Mouse (Mus musculus): ENCODE measurements at regions not wholly inside any gene's neighbourhood (a gene's known extent, or its start where the extent isn't known, plus 50 kb on each side); places are given as distances from the start of the nearest gene placed in this dataset.

- no peak for ATAC-seq (ENCODE audit: borderline replicate concordance, extremely low read depth, low FRiP score, low TSS enrichment)
- 81% methylated on average over 3 of the region's 3 CpGs for WGBS
- no peak overlapping the region for H3K27ac ChIP-seq
Measured at GRCm38 (mm10) chr3:134427633-134428032, 191.3 kb downstream of the Cxxc4 start.

GRCm38 (mm10) chr3:134466611-134467010, 230.3 kb downstream of the Cxxc4 start:
- no peak overlapping the region for H3K4me3 ChIP-seq
- H3K27me3 ChIP-seq = no peaks in the 10 kb centered on the region
- H3K27ac ChIP-seq = no peak overlapping the region
- no peak overlapping the region for H3K9ac ChIP-seq
- ATAC-seq (ENCODE audit: borderline replicate concordance, extremely low read depth, low FRiP score, low TSS enrichment) = no peak
- H3K4me1 ChIP-seq = no peaks in the 10 kb centered on the region
- H3K4me2 ChIP-seq = no peak overlapping the region
- no peaks in the 10 kb centered on the region for H3K9me3 ChIP-seq
- WGBS = 75% methylated on average over 1 of the region's 1 CpGs
- H3K36me3 ChIP-seq = no peaks in the 10 kb centered on the region

More at GRCm38 (mm10) chr3:134427633-134428032, 191.3 kb downstream of the Cxxc4 start:
- Histone ChIP-seq H3K36me3 (no peaks in the 10 kb centered on the region), H3K9me3 (no peaks in the 10 kb centered on the region), H3K4me2 (no peak overlapping the region), H3K4me3 (no peak overlapping the region), H3K9ac (no peak overlapping the region), H3K27me3 (no peaks in the 10 kb centered on the region), H3K4me1 (no peaks in the 10 kb centered on the region)

DNA sequence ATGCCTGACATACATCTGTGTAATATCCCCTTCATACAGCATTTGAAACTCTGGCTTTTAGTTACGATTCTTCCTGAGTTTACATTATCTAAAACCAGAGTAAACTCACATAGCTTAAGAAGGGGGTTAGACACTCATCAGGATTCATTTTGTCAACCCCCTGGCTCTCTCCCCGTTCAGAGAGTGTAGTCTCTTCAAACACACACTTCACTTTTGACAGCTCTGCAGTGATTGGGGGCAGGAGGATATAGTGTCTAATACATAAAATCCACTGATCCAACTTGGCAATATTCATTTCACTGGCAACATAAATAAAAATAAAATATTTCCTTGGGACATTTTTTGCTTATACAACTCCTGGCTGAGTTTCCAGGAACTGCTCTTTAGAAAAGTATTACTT, 251.0 kb downstream of the Cxxc4 start:
- no peaks in the 10 kb centered on the region for H3K4me1 ChIP-seq
- no peak overlapping the region for H3K27ac ChIP-seq
- no peak overlapping the region for H3K4me2 ChIP-seq
- H3K4me3 ChIP-seq = no peak overlapping the region
- no peaks in the 10 kb centered on the region for H3K9me3 ChIP-seq
- H3K36me3 ChIP-seq = no peaks in the 10 kb centered on the region
- no peaks in the 10 kb centered on the region for H3K27me3 ChIP-seq
- 27% methylated on average over 2 of the region's 2 CpGs for WGBS
- ATAC-seq (ENCODE audit: borderline replicate concordance, extremely low read depth, low FRiP score, low TSS enrichment) = no peak
- no peak overlapping the region for H3K9ac ChIP-seq

DNA sequence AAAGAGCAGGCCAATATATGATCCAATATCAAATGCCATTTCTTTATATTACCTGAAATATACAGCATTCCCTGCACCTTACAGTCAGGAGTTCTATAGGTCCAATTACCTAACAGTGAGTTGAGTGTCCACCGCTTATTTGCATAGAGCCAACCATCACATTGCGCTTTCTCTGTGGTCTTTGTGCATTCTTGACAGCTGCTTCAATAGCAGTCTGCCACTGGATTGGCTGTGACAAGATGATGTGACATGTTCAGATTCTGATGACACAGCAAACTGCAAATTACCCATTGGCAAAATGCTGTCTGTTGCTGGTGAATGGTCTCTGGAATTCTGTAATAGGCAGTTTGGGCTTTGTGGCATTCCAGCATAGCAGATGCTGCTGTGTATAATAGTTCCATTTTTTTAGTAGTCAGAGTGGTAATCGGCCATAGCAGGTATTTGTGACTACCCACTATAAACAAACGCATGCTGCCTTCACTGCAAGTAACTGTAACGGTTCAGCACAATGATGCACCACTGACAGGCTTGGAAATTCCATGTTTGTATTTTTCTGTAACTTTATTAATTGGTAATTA, 253.8 kb downstream of the Cxxc4 start:
- no peak for ATAC-seq (ENCODE audit: borderline replicate concordance, extremely low read depth, low FRiP score, low TSS enrichment)

GRCm38 (mm10) chr3:134509702-134510101, 273.4 kb downstream of the Cxxc4 start:
- Histone ChIP-seq H3K4me2 (no peak overlapping the region), H3K36me3 (no peaks in the 10 kb centered on the region), H3K4me3 (no peak overlapping the region), H3K9ac (no peak overlapping the region), H3K27ac (no peak overlapping the region), H3K9me3 (no peaks in the 10 kb centered on the region), H3K4me1 (no peaks in the 10 kb centered on the region), H3K27me3 (no peaks in the 10 kb centered on the region)
- no peak for ATAC-seq (ENCODE audit: borderline replicate concordance, extremely low read depth, low FRiP score, low TSS enrichment)
- WGBS = 75% methylated on average over 6 of the region's 6 CpGs

More for the DNA sequence above, 253.8 kb downstream of the Cxxc4 start:
- no peak overlapping the region for H3K27ac ChIP-seq
- H3K27me3 ChIP-seq = no peaks in the 10 kb centered on the region
- no peak overlapping the region for H3K4me2 ChIP-seq
- H3K9ac ChIP-seq = no peak overlapping the region
- H3K4me3 ChIP-seq = no peak overlapping the region
- no peaks in the 10 kb centered on the region for H3K36me3 ChIP-seq
- 84% methylated on average over 5 of the region's 5 CpGs for WGBS
- no peaks in the 10 kb centered on the region for H3K4me1 ChIP-seq
- no peaks in the 10 kb centered on the region for H3K9me3 ChIP-seq

DNA sequence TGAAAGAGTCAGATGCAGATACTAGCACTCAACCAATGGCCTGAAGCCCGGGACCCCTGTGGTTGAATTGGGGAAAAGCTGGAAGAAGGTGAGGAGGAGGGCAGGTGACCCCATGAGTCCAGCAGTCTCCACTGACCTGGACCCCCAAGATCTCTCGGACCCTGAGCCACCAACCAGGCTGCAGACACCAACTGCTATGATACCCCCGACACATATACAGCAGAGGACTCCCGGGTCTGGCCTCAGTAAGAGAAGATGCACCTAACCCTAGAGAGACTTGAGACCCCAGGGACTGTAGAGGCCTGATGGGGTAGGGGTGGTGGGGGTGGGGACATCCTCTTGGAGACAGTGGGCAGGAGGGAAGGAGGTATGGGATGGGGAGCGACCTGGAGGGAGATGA, 289.5 kb downstream of the Cxxc4 start:
- H3K4me3 ChIP-seq = no peak overlapping the region
- H3K27me3 ChIP-seq = no peaks in the 10 kb centered on the region
- H3K36me3 ChIP-seq = no peaks in the 10 kb centered on the region
- no peak for ATAC-seq (ENCODE audit: borderline replicate concordance, extremely low read depth, low FRiP score, low TSS enrichment)
- no peak overlapping the region for H3K9ac ChIP-seq
- H3K4me1 ChIP-seq = no peaks in the 10 kb centered on the region
- H3K27ac ChIP-seq = no peak overlapping the region
- WGBS = 83% methylated on average over 5 of the region's 5 CpGs
- no peak overlapping the region for H3K4me2 ChIP-seq
- H3K9me3 ChIP-seq = no peaks in the 10 kb centered on the region

DNA sequence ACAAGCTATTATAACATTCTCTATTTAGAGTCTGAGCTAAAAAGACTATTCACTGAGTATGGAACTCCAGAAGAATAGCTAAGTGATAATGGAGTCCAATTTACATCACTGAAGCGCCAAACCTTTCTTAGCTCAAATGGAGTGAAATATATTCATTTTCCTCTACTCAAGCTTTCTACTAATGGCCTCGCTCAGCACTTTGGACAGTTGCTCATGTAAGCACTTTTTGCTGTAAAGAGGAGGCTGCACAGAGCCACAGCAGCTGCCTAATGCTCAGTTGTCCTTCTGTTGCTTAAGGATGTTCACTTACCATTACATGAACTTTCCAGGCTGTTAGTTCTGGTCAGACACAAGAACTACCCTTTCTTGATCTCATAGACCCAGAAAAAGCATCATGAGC, 268.7 kb upstream of the Tacr3 start:
- Histone ChIP-seq H3K9me3 (no peaks in the 10 kb centered on the region), H3K4me2 (no peak overlapping the region), H3K27me3 (no peaks in the 10 kb centered on the region), H3K36me3 (no peaks in the 10 kb centered on the region), H3K4me3 (no peak overlapping the region), H3K9ac (no peak overlapping the region), H3K27ac (no peak overlapping the region), H3K4me1 (no peaks in the 10 kb centered on the region)
- no peak for ATAC-seq (ENCODE audit: borderline replicate concordance, extremely low read depth, low FRiP score, low TSS enrichment)
- WGBS = 72% methylated on average over 2 of the region's 2 CpGs

DNA sequence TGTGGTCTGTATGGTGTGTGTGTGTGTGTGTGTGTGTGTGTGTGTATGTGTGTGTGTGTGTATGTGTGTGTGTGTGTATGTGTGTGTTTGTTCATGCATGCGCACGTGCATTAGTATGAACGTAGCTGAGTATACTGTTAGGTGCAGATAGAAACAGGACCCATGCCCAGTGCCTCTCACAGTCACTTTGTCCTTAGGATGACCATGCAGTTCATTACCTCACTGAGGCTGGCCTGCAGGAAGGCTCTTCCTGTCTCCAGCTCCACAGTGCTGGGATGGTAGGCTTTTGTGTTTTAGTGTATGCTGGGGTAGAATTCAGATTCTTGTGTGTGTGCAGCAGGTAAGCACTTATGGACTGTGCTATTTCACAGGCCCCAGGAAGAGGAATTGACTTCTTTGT, 250.0 kb upstream of the Tacr3 start:
- no peak for ATAC-seq (ENCODE audit: borderline replicate concordance, extremely low read depth, low FRiP score, low TSS enrichment)
- Histone ChIP-seq H3K4me3 (no peak overlapping the region), H3K27me3 (no peaks in the 10 kb centered on the region), H3K4me1 (no peaks in the 10 kb centered on the region), H3K27ac (no peak overlapping the region), H3K9ac (no peak overlapping the region), H3K36me3 (no peaks in the 10 kb centered on the region), H3K9me3 (no peaks in the 10 kb centered on the region), H3K4me2 (no peak overlapping the region)
- 90% methylated on average over 3 of the region's 3 CpGs for WGBS

DNA sequence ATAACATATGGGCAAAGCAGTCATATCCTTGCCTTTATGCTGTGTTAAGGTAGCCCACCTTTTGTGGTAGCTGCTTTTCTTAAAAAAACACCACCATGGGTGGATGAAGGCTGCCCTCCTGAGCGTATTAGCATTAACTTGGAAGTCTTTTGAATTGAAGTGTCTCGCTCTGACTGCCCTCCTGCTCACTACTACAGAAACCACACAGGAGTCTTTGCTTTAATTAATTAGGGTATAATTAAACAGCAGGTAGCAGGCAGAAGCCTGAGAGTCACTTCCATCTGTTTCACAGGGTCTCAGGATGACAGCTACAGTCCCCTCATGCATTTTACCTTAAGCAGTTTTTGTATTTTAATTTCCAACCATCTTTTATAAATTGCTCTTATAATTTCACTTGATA, 240.2 kb upstream of the Tacr3 start:
- Histone ChIP-seq H3K27ac (no peak overlapping the region), H3K9ac (no peak overlapping the region), H3K4me3 (no peak overlapping the region), H3K9me3 (no peaks in the 10 kb centered on the region), H3K36me3 (no peaks in the 10 kb centered on the region), H3K4me1 (no peaks in the 10 kb centered on the region), H3K4me2 (no peak overlapping the region), H3K27me3 (no peaks in the 10 kb centered on the region)
- ATAC-seq (ENCODE audit: borderline replicate concordance, extremely low read depth, low FRiP score, low TSS enrichment) = no peak
- 49% methylated on average over 2 of the region's 2 CpGs for WGBS

- H3K27me3 ChIP-seq = no peaks in the 10 kb centered on the region
- 37% methylated on average over 4 of the region's 4 CpGs for WGBS
Measured at GRCm38 (mm10) chr3:134602919-134603318, 225.9 kb upstream of the Tacr3 start.

DNA sequence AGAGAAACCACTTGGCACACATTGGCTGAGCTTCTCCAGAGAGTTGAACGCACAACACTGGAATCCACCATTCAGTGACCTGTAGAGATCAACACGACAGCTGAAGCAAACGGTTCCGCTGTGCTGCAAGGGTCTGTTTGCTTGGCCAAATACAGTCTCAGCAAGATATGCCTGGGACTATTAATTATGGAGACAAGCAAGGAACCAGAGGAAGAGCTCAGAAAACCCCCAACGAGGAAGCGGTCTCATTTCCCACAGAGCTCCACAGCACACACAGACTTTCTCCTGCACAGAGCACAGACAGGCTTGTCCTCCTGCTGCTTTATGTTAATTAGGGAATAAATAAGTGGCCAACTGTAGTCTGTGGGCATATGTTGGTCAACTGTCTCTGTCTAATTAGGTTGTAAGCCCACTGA, 223.4 kb upstream of the Tacr3 start:
- no peak for ATAC-seq (ENCODE audit: borderline replicate concordance, extremely low read depth, low FRiP score, low TSS enrichment)
- 30% methylated on average over 6 of the region's 6 CpGs for WGBS
- H3K4me3 ChIP-seq = no peak overlapping the region

More at GRCm38 (mm10) chr3:134602919-134603318, 225.9 kb upstream of the Tacr3 start:
- Histone ChIP-seq H3K27ac (no peak overlapping the region), H3K4me3 (no peak overlapping the region), H3K9ac (no peak overlapping the region), H3K36me3 (no peaks in the 10 kb centered on the region), H3K9me3 (no peaks in the 10 kb centered on the region), H3K4me2 (no peak overlapping the region), H3K4me1 (no peaks in the 10 kb centered on the region)
- ATAC-seq (ENCODE audit: borderline replicate concordance, extremely low read depth, low FRiP score, low TSS enrichment) = no peak

DNA sequence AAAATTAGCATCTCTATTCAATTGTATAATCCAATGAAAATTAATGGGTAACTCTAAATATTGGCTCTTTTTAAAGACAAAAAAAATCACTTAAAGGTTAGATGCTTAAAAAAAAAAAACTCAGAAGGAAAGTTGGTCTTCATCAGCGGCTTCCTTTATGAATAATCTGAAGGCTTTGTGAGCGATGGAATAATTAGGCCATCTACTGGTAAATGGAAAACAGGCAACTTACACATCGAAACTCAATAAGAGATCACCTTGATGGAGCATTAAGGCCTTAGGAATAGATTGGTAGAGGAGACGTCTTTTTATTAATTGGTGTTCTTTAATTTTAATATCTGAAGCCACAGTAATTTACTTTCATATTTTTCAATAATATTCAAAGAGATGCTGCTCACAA, 218.6 kb upstream of the Tacr3 start:
- WGBS = 61% methylated on average over 4 of the region's 4 CpGs
- no peaks in the 10 kb centered on the region for H3K9me3 ChIP-seq
- H3K4me3 ChIP-seq = no peak overlapping the region
- H3K27ac ChIP-seq = no peak overlapping the region
- ATAC-seq (ENCODE audit: borderline replicate concordance, extremely low read depth, low FRiP score, low TSS enrichment) = no peak
- no peaks in the 10 kb centered on the region for H3K4me1 ChIP-seq
- no peaks in the 10 kb centered on the region for H3K36me3 ChIP-seq
- H3K9ac ChIP-seq = no peak overlapping the region
- H3K27me3 ChIP-seq = no peaks in the 10 kb centered on the region
- H3K4me2 ChIP-seq = no peak overlapping the region

More for the DNA sequence above, 223.4 kb upstream of the Tacr3 start:
- no peaks in the 10 kb centered on the region for H3K4me1 ChIP-seq
- H3K9me3 ChIP-seq = no peaks in the 10 kb centered on the region
- H3K27me3 ChIP-seq = no peaks in the 10 kb centered on the region
- no peak overlapping the region for H3K9ac ChIP-seq
- no peaks in the 10 kb centered on the region for H3K36me3 ChIP-seq
- no peak overlapping the region for H3K4me2 ChIP-seq
- H3K27ac ChIP-seq = no peak overlapping the region
